Mouse (Mus musculus): ENCODE data around the gene Spata5. TPM values are rescaled to one million over a fixed set of nuclear protein-coding genes. Genes with fewer than 3 reads are reported as not detected.

Spata5 gene
- total and polyA plus RNA-seq, 3 experiments, result 33.5 to 67.6 TPM; not detected in 1

DNA sequence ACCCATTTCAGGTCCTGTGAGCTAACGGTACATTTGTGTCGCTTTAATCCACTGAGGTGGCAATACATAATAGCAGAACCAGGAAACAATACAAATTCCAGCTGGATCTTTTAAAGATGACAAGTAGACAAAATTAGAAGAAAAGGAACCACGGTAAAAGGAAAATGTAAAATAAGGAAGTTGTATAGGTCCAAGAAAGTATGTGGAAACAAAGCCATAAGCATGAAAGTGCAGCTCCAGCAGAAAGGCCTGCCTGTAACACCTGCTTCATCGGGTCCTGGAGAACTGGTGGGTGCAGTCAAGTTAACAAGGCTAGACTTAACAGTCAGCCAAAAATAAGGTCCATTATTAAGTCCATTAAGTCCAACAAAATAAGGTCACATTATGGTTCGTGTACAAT lies 164.9 kb downstream of the Spata5 start:
- Histone ChIP-seq H3K9me3 (replicated peaks; ENCODE audit: insufficient read depth, low read length) (no peaks in the 10 kb centered on the region), H3K4me3 (ENCODE audit: control insufficient read depth in 1 of 2, insufficient read depth in 1 of 2, low read depth in 2 of 2, low read length in 2 of 2) (no peak overlapping the region), H3K79me2 (ENCODE audit: control insufficient read depth, insufficient read depth, low read length, poor library complexity) (no peaks in the 10 kb centered on the region), H3K9ac (ENCODE audit: control insufficient read depth, low read depth, low read length, poor library complexity, severe bottlenecking) (no peak overlapping the region), H3K27ac (ENCODE audit: control insufficient read depth, low read depth, low read length) (no peak overlapping the region), H3K4me1 (ENCODE audit: control insufficient read depth in 1 of 2, insufficient read depth in 2 of 2, low read length in 2 of 2) (no peaks in the 10 kb centered on the region), H3K36me3 (ENCODE audit: control insufficient read depth in 1 of 2, insufficient read depth in 2 of 2, low read length in 2 of 2) (no peaks in the 10 kb centered on the region; a peak in 1 of 4 replicates), H3K27me3 (ENCODE audit: control insufficient read depth in 1 of 2, insufficient read depth in 2 of 2, low read length in 2 of 2) (no peaks in the 10 kb centered on the region)
- DNase-seq (ENCODE audit: low read depth, low spot score), result no peak
- TF ChIP-seq MAZ (IDR thresholded peaks at IDR 0.05; ENCODE audit: low read depth, low read length), result no peak
- no peak for TF ChIP-seq POLR2A (IDR thresholded peaks at IDR 0.05; ENCODE audit: control insufficient read depth in 1 of 2, insufficient read depth in 1 of 2, low read depth in 1 of 2, low read length in 2 of 2, poor library complexity in 1 of 2)
- no peak for TF ChIP-seq POLR2AphosphoS5 (IDR thresholded peaks at IDR 0.05; ENCODE audit: borderline replicate concordance, low read depth, low read length)
- no peak for TF ChIP-seq ZC3H11A (IDR thresholded peaks at IDR 0.05; ENCODE audit: low read depth, low read length)
- no peak for TF ChIP-seq MAX (IDR thresholded peaks at IDR 0.05; ENCODE audit: low read length)
- no peak for TF ChIP-seq ZNF384 (IDR thresholded peaks at IDR 0.05; ENCODE audit: low read depth, low read length)
- TF ChIP-seq GABPA (IDR thresholded peaks at IDR 0.05; ENCODE audit: low read depth, low read length), result no peak
- no peak for TF ChIP-seq NRF1 (IDR thresholded peaks at IDR 0.05; ENCODE audit: insufficient read depth, low read depth, low read length, poor library complexity, severe bottlenecking)
- TF ChIP-seq MXI1 (IDR thresholded peaks at IDR 0.05; ENCODE audit: low read depth, low read length), result no peak
- TF ChIP-seq RCOR1 (IDR thresholded peaks at IDR 0.05; ENCODE audit: low read depth, low read length), result no peak
- no peak for TF ChIP-seq CHD2 (IDR thresholded peaks at IDR 0.05; ENCODE audit: low read length)
- TF ChIP-seq ETS1 (IDR thresholded peaks at IDR 0.05; ENCODE audit: low read depth, low read length), result no peak
- TF ChIP-seq POLR2AphosphoS2 (IDR thresholded peaks at IDR 0.05; ENCODE audit: low read length), result no peak
- TF ChIP-seq MEF2A (IDR thresholded peaks at IDR 0.05; ENCODE audit: extremely low read depth, insufficient replicate concordance, low read depth, low read length, poor library complexity, severe bottlenecking), result no peak
- no peak for TF ChIP-seq RAD21 (IDR thresholded peaks at IDR 0.05; ENCODE audit: low read depth, low read length)
- TF ChIP-seq USF2 (IDR thresholded peaks at IDR 0.05; ENCODE audit: borderline replicate concordance in 1 of 2, insufficient read depth in 1 of 2, low read depth in 1 of 2, low read length in 2 of 2), result no peak
- TF ChIP-seq MYB (IDR thresholded peaks at IDR 0.05; ENCODE audit: low read depth, low read length), result no peak
- TF ChIP-seq TAL1 (IDR thresholded peaks at IDR 0.05; ENCODE audit: low read length), result no peak
- TF ChIP-seq MAFK (IDR thresholded peaks at IDR 0.05; ENCODE audit: borderline replicate concordance, low read depth, low read length), result no peak

DNA sequence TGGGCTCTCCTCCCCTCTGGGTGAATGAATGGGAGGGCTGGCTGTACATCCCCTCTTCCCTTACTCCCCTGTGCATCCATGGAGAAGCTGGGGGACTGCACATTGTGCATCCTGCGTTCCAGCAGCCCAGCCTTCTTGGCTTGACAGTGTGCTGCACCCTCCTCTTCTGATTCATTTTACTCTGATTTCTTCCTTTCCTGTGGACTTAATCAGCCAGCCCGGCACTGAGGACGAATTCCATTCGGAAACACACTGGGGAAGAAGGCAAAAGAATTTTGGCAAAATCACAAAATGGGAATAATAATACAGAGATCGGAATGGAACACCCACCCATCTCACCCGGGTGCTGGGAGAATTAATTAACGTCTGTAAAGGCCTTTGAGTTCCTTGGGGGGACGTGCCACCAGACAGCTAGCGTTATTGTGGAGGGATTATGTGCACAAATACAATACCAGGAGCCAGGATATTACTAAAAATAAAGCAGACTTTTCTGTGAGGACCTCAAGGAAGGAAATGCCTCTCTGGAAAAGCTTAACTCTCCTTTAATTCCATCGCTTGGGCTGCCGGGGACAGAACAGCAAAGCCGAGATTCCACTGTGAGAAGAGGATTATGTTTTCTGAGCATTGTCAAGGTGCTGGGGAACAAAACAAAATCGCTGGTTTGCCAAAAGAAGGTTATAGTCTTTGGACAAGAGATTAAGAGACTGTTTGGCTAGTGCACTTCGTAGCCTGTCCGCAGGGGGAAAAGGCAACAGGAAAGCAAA lies 166.5 kb downstream of the Spata5 start:
- Histone ChIP-seq H3K36me3 (ENCODE audit: control insufficient read depth in 1 of 2, insufficient read depth in 2 of 2, low read length in 2 of 2) (no peaks in the 10 kb centered on the region), H3K27ac (ENCODE audit: control insufficient read depth, low read depth, low read length) (no peak overlapping the region), H3K9ac (ENCODE audit: control insufficient read depth, low read depth, low read length, poor library complexity, severe bottlenecking) (no peak overlapping the region), H3K9me3 (replicated peaks; ENCODE audit: insufficient read depth, low read length) (no peaks in the 10 kb centered on the region), H3K4me3 (ENCODE audit: control insufficient read depth in 1 of 2, insufficient read depth in 1 of 2, low read depth in 2 of 2, low read length in 2 of 2) (no peak overlapping the region), H3K4me1 (ENCODE audit: control insufficient read depth in 1 of 2, insufficient read depth in 2 of 2, low read length in 2 of 2) (no peaks in the 10 kb centered on the region), H3K79me2 (ENCODE audit: control insufficient read depth, insufficient read depth, low read length, poor library complexity) (no peaks in the 10 kb centered on the region), H3K27me3 (ENCODE audit: control insufficient read depth in 1 of 2, insufficient read depth in 2 of 2, low read length in 2 of 2) (no peaks in the 10 kb centered on the region)
- no peak for DNase-seq (ENCODE audit: low read depth, low spot score)
- TF ChIP-seq SIN3A (IDR thresholded peaks at IDR 0.05; ENCODE audit: low read length), result no peak
- TF ChIP-seq JUND (IDR thresholded peaks at IDR 0.05; ENCODE audit: low read depth, low read length), result no peak
- TF ChIP-seq UBTF (IDR thresholded peaks at IDR 0.05; ENCODE audit: borderline replicate concordance, insufficient read depth, low read depth, low read length), result no peak
- TF ChIP-seq CHD1 (IDR thresholded peaks at IDR 0.05; ENCODE audit: low read depth, low read length), result no peak
- no peak for TF ChIP-seq MEF2A (IDR thresholded peaks at IDR 0.05; ENCODE audit: extremely low read depth, insufficient replicate concordance, low read depth, low read length, poor library complexity, severe bottlenecking)
- TF ChIP-seq HCFC1 (IDR thresholded peaks at IDR 0.05; ENCODE audit: low read depth, low read length), result no peak
- no peak for TF ChIP-seq KAT2A (conservative IDR thresholded peaks at IDR 0.05; ENCODE audit: low read depth, low read length)
- TF ChIP-seq TBP (IDR thresholded peaks at IDR 0.05; ENCODE audit: low read depth, low read length), result no peak
- TF ChIP-seq ZKSCAN1 (IDR thresholded peaks at IDR 0.05; ENCODE audit: low read depth, low read length), result no peak
- no peak for TF ChIP-seq USF1 (IDR thresholded peaks at IDR 0.05; ENCODE audit: low read depth, low read length)
- TF ChIP-seq E2F4 (IDR thresholded peaks at IDR 0.05; ENCODE audit: borderline replicate concordance, low read depth, low read length), result no peak
- no peak for TF ChIP-seq ZMIZ1 (IDR thresholded peaks at IDR 0.05; ENCODE audit: low read depth, low read length)
- no peak for TF ChIP-seq EP300 (IDR thresholded peaks at IDR 0.05; ENCODE audit: low read depth in 1 of 2, low read length in 2 of 2)

All from MEL (cell line).